Mouse (Mus musculus) Patski (cell line): ENCODE measurements around the gene Obscn. TPM values are rescaled to one million over a fixed set of nuclear protein-coding genes. Genes with fewer than 3 reads are reported as not detected.

ENCODE experiments used
- ATAC-seq: fragments of 100-300 bp; one replicate; pipeline ENCODE4 v1.8.0; 2021
- CTCF ChIA-PET: fragments of 350-600 bp; sonication (Branson Sonifier 250); formaldehyde crosslinking; loops from one replicate; lab custom pipeline; 2022; ENCODE audit warnings: inconsistent platforms; lab: Charles Lee
- POLR2A ChIA-PET: fragments of 350-600 bp; sonication (Branson Sonifier 250); formaldehyde crosslinking; loops from one replicate; lab custom pipeline; 2022; ENCODE audit warnings: antibody characterized with exemption, inconsistent platforms; lab: Charles Lee
- DNase-seq: peaks from one replicate; pipeline ENCODE4 v3.0.0-alpha.2; 2011; ENCODE audit warnings: low read depth, low spot score
- H3K27me3 ChIP-seq: fragments of 371-371 bp; one replicate; pipeline ENCODE4 v1.5.1; 2021
- CTCF ChIP-seq: fragments of 100-300 bp; IDR thresholded peaks from one replicate; pipeline ENCODE4 v1.5.1; 2021
- in situ Hi-C: fragments of 300-500 bp; cut with MboI; formaldehyde crosslinking; loops from 3 replicates; pipeline ENCODE4 v1.11.1; 2018; ENCODE audit warnings: low pct_unique_long_range_greater_than_20kb, mixed read lengths
- polyA plus RNA-seq: library from polyadenylated mRNA; unstranded; gene quantifications from one replicate; pipeline ENCODE4 v1.2.3, GENCODE M21; 2021

Obscn gene
- polyA plus RNA-seq, 1 experiment from 2014 or later = 0.06 TPM

DNA sequence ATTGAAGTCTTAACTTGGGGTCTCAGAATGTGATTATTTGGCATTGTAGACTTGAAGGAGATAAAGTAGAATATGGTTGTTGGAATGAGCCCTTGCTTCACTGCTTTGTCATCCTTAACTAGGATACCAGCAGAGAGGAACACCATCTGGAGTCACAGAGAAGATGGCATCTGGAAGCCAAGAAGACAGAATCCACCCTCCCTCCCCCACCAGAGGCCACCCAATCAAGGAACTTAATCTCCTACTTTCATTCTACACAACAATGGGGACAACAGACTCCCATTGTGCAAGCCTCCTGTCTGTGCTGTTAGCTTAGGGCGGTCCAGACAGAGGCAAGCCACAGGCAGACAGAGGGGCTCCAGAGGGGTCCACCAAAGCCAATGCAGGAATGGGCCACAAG is 67.8 kb downstream of the Obscn start:
- peaks cover 73% of the 10 kb centered on the region for H3K27me3 ChIP-seq
- TF ChIP-seq CTCF = no peak
- ChIA-PET CTCF (no interaction called here), POLR2A (no interaction called here)
- in situ Hi-C loops = no loop called here
- DNase-seq = no peak
- ATAC-seq = no peak

DNA sequence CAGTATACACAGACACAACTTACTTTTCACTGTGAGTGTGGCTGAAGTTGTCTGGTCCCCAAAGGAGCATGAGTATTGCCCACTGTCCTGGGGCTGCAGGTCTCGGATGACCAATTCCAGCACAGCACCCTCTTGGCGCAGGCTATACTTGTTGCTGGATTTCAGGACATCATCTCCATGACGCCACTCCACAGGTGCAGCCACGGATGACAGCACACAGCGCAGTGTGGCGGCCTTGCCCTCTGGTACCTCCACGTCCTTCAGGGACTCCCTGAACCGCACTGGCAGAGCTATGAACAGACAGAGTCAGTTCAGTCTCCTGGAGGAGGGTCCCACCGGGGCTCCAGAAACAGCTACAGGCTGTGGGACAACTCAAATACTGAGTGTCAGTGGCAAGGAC is 68.3 kb downstream of the Obscn start:
- peaks cover 78% of the 10 kb centered on the region for H3K27me3 ChIP-seq
- ATAC-seq (no peak), DNase-seq (no peak)
- in situ Hi-C loops = no loop called here
- no peak for TF ChIP-seq CTCF
- ChIA-PET POLR2A (no interaction called here), CTCF (no interaction called here)

DNA sequence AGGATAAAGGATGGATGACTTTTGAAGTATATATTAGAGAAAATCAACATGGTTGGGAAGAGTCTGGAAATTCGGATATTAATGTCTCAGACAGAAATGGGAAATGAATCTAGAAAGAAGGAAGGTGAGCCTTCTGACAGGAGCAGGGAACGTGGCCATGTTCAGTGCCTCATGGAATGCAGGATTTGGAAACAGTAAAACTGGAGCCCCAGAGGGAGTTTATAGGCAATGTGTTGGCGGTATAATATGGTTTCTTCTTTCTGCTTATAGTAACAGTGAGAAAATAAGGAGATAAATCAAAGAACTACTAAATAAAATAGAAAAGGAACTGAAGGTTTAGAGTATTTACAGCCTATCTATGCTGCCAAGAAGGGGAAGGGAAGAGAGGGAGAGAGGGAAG is 78.2 kb downstream of the Obscn start:
- ATAC-seq (no peak), DNase-seq (no peak)
- ChIA-PET CTCF (no interaction called here), POLR2A (no interaction called here)
- TF ChIP-seq CTCF = no peak
- in situ Hi-C loops = no loop called here
- H3K27me3 ChIP-seq = peaks cover 43% of the 10 kb centered on the region

DNA sequence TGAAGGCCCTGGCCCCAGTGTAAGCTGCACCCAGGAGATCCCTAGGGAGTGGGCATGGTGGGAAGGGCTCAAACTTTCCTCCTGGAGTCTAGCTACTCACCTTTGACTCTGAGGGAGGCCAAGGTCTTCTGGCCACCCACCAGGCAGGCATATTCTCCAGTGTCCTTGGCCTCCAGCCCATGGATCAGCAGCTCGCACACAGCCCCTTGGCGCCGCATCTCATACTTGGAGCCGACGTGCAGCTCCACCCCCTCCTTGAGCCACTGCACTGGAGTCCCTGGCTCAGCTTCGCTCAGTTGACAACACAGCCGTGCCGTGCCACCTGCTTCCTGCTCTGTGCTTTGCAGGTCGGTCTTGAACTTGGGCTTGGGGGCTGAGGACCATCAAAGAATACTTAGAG is 85.2 kb downstream of the Obscn start:
- ATAC-seq (no peak), DNase-seq (no peak)
- in situ Hi-C loops = no loop called here
- POLR2A ChIA-PET = interaction anchor here (0.9 kb wide), 1 partner anchor 41 kb away, joined by 4 read pairs; no protein-coding TSS in a partner anchor
- CTCF ChIA-PET = no interaction called here
- TF ChIP-seq CTCF = no peak
- H3K27me3 ChIP-seq = peaks cover 78% of the 10 kb centered on the region

DNA sequence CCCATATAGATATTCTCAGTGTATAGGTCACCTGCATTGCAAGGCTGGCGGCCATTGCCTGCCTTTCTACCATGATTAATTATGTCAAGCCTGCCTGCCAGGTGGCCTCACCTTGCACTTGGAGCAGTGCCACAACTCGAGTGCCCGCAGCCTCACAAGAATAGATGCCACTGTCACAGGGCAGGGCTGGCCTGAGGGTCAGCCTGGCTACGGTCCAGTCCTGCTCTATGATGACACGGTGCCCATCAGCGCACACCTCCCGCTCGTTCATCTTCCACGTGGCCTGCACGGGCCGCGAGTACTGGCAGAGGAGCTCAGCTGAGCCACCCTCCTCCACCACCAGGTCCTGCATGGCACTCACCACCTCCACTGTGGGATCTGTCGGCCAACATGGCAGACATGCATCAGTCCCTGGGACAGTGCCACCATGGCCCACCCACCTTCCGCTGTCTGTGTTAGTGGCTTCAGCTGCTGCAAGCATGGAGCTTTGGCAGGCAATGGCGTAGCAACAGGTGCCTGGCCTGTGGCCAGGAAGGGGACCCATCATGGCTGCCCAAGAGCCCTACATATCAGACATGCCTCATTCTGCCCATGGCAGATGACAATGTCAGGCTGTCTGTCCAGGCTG is 91.4 kb downstream of the Obscn start:
- in situ Hi-C loops = no loop called here

DNA sequence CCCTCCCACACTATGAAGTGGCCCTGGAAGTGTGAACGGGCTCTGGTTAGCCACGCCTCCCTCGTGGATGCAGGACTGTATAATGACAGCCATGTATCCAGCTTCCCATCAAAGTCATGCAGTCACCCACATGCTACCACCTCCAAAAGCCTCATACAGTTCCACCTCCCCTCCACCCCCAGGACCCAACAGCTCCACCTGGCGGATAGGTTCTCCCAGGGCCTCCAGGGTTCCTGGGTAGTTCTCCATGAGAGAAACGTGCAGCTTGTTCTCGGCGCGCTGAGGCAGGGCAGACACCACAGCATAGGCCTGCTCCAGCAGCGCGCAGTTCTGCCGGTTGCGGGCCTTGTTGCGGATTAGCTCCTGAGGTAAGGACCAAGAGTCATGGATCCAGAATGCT is 107.2 kb downstream of the Obscn start:
- TF ChIP-seq CTCF = no peak
- in situ Hi-C loops = no loop called here
- no peak for DNase-seq
- no peak for ATAC-seq
- POLR2A ChIA-PET = no interaction called here
- H3K27me3 ChIP-seq = peaks cover 73% of the 10 kb centered on the region
- CTCF ChIA-PET = no interaction called here

More for the DNA sequence above, 91.4 kb downstream of the Obscn start:
- ChIA-PET POLR2A (no interaction called here), CTCF (interaction anchor here (1.3 kb wide), 1 partner anchor 24 kb away, joined by 3 read pairs; no protein-coding TSS in a partner anchor)
- H3K27me3 ChIP-seq = peaks cover 82% of the 10 kb centered on the region
- no peak for TF ChIP-seq CTCF
- ATAC-seq = no peak
- DNase-seq = no peak

DNA sequence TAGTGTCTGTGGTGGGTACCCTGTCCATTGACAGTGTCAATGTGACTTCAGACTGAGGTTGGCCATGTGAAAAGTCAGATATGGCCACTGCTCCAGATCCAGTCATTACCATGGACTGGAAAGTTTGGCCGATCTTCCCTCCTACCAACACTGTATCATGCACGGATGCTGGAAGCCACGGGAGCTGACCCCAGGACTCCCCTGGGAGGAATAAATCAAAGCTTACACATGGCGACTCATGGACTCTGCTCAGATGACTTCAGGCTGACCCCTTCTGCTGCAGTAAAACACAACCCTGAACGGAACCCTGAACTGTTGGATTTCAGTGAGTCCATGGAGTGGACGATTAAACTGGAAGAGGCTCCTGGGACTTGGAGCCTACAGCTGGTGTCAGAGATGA is 109.8 kb downstream of the Obscn start:
- TF ChIP-seq CTCF = no peak
- ChIA-PET POLR2A (no interaction called here), CTCF (no interaction called here)
- peaks cover 70% of the 10 kb centered on the region for H3K27me3 ChIP-seq
- in situ Hi-C loops = no loop called here
- DNase-seq = no peak
- no peak for ATAC-seq

DNA sequence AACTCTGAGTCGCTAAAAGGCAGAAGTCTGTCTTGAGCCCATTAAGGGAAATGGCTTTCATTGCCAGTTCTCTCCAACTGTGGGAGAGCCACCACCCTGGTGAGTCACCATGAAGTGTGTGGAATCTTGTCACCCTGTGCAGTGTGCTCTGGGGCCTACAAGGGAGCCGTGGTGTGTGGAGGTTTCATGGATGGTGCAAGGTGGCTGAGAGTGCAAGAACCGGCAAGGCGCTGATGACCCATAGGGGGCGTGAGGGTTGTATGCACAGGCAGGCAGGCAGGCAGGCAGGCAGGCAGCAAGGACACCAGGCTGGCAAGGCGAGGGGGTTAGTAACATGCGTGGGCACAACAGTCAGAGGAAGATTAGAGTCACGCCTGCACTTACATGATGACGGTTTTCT is 121.2 kb downstream of the Obscn start:
- no peak for TF ChIP-seq CTCF
- no peak for DNase-seq
- no peak for ATAC-seq
- peaks cover 52% of the 10 kb centered on the region for H3K27me3 ChIP-seq
- in situ Hi-C loops = no loop called here
- POLR2A ChIA-PET = no interaction called here
- CTCF ChIA-PET = no interaction called here

DNA sequence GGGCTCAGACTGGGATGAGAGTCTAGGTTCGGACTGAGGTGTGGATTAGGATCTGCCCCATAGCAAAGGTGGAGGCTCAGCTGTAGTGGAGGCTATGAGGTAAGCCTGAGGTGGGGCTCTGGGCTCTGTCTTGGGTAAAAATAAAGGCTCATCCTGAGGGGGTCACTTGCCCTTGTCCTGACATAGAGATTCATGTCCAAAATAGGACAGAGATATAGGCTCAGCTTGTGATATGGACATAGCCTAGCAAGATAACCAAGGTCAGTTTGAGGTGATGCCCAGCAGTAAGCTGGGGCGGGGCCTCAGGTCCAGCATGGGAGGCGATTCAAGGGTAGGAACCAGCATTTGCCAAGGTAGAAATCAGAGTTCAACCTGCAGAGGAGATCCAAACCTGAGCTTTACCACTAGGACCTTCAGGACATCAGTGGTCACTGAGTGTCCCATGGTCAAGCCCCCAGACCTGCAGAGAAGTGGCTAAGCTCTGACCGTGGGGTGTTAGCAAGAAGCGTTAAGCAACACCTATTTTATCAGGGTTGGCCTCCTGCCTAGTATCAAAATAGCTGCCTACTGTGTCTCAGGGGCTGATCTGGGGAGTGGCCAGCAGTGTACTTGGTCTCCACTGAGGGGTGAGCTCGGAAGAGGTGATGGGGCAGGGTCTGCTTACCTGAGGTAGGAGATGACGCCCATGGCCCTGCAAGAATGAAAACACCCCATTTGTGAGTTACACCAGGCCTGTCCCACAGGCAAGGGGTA is 133.7 kb downstream of the Obscn start:
- CTCF ChIA-PET = no interaction called here
- POLR2A ChIA-PET = no interaction called here
- in situ Hi-C loops = no loop called here
- DNase-seq (no peak), ATAC-seq (no peak)
- H3K27me3 ChIP-seq = peaks cover 24% of the 10 kb centered on the region
- no peak for TF ChIP-seq CTCF

DNA sequence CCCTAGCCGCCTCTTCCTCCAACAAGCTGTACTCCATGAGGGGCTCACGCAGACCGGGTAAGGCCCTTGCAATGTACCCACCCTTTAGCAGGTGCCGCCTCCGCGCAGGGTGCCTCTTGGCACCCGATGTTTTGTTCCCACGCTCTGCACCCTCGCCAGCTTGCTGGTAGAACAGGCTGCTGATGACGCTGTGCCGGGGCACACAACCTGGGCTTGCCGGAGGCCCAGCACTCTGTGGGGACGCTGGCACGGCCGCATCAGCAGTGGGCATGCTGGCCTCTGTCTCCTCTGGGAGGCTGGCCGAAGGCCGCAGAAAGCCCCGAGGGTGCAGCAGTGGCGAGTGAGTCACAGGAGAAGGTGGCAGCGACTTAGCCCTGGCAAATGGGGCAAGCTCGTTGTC is 135.6 kb downstream of the Obscn start:
- TF ChIP-seq CTCF = no peak
- POLR2A ChIA-PET = no interaction called here
- no peak for DNase-seq
- peak; percentile 8 for ATAC-seq
- CTCF ChIA-PET = no interaction called here
- H3K27me3 ChIP-seq = peaks cover 16% of the 10 kb centered on the region
- in situ Hi-C loops = no loop called here

DNA sequence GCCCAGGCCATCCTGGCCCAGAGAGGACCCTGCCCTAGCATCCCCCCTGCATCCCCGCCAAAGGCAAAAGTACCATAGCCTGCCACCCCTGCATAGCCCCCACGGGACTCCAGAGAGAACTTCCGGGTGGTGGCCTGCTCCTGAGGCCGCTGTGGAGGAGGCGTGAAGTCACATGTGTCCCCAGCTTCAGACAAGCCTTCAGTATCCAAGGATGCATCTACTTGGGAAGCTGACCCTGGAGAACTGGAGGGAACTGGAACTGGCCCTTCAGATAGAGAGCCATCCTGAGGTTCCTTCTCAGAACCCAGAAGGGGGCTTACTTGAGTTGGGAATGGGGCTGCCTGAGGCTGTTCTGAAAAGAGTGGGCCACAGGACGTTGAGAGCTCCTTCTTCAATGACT is 136.4 kb downstream of the Obscn start:
- ChIA-PET POLR2A (no interaction called here), CTCF (no interaction called here)
- ATAC-seq = no peak
- no peak for DNase-seq
- in situ Hi-C loops = no loop called here
- no peak for TF ChIP-seq CTCF
- peaks cover 16% of the 10 kb centered on the region for H3K27me3 ChIP-seq
